ENCODE assay signal across 8 mouse cellular contexts in the genomic region with DNA sequence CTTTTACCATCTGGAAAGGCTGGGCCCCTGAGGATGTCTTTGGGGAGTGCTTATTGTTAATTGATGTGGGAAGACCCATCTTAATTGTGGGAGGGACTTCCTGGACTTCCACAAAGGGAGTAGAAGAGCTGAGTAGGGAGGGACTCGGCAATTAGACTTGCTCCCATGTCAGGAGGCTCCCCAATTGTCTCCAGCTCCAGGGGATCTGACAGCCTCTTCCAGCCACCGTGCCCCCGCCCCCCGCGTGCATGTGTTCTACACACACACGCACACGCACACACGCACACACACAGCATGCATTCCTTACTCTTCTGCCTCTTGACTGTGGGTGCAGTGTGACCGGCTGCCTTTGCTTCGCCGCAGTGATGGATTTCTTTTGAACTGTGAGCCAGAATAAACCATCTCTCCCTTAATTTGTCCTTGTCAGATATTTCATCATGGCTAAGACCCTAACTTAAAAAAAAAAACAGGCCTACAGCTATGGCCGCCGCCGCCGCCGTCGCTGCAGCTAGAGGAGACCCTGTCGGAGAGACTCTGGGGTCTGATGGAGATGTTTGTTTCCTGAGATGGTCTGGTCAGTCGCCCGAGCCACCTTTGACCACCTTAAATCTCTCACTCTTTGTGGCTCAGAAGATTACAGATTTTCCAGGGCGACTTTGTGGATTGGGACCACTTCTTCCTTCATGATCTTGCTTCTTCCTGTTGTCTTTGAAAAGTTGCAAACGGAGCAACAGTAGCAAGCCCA. TPM values are rescaled to one million over a fixed set of nuclear protein-coding genes. Genes with fewer than 3 reads are reported as not detected.
DNase-seq lines count a peak whose midpoint lies in the region; ATAC-seq lines count a peak whose summit lies in the region.

No protein-coding gene starts in this region.

- ATAC-seq in heart, embryonic 14.5 days (ENCODE audit: insufficient number of reproducible peaks, insufficient read depth, low FRiP score, low read depth) = no peak
- no peak for ATAC-seq in limb, embryonic 11.5 days (ENCODE audit: insufficient number of reproducible peaks, low FRiP score, low TSS enrichment, low read depth)
- ATAC-seq in midbrain, embryonic 16.5 days = peak; percentile 57

- WGBS in heart, embryonic 14.5 days = 2% methylated on average over 22 of the region's 22 CpGs
- 5% methylated on average over 22 of the region's 22 CpGs for WGBS in limb, embryonic 11.5 days
- 2% methylated on average over 22 of the region's 22 CpGs for WGBS in midbrain, embryonic 16.5 days

- H3K27ac ChIP-seq in heart, embryonic 14.5 days (replicated peaks in 1 of 2; ENCODE audit: control insufficient read depth in 1 of 2, insufficient read depth in 1 of 2, low read depth in 2 of 2, low read length in 2 of 2) = peak overlapping the region; percentile 13 to 39
- no peak overlapping the region for H3K27ac ChIP-seq in limb, embryonic 11.5 days (replicated peaks; ENCODE audit: low read depth, low read length)
- no peak overlapping the region; the same call in 1 of the 2 replicates for H3K27ac ChIP-seq in midbrain, embryonic 16.5 days (ENCODE audit: low read length)

- H3K9ac ChIP-seq in heart, embryonic 14.5 days (ENCODE audit: low read length) = peak overlapping the region; percentile 62
- peak overlapping the region; percentile 31 for H3K9ac ChIP-seq in limb, embryonic 11.5 days (ENCODE audit: low read length)
- peak overlapping the region; percentile 61 for H3K9ac ChIP-seq in midbrain, embryonic 16.5 days (ENCODE audit: low read depth, low read length)

- H3K9me3 ChIP-seq in heart, embryonic 14.5 days (ENCODE audit: control insufficient read depth, low read length) = no peaks in the 10 kb centered on the region
- no peaks in the 10 kb centered on the region for H3K9me3 ChIP-seq in limb, embryonic 11.5 days (ENCODE audit: control insufficient read depth, low read length)
- H3K9me3 ChIP-seq in midbrain, embryonic 16.5 days (replicated peaks; ENCODE audit: control insufficient read depth, low read length, poor library complexity, severe bottlenecking) = no peaks in the 10 kb centered on the region

- DNase-seq in kidney, adult 9 months = peak; percentile 34
- no peak for DNase-seq in kidney, adult 11 months
- DNase-seq in embryo, embryonic 10 days (ENCODE audit: low spot score) = peak; percentile 42
- DNase-seq in limb, embryonic 11.5 days (ENCODE audit: low spot score) = peak; percentile 57
- DNase-seq in urinary bladder, postnatal 25 days (ENCODE audit: low spot score) = no peak
- DNase-seq in layer of hippocampus, adult 11-12 months (ENCODE audit: low spot score) = no peak

- no peaks in the 10 kb centered on the region for H3K36me3 ChIP-seq in heart, embryonic 14.5 days (ENCODE audit: control insufficient read depth, insufficient read depth, low read length)
- no peaks in the 10 kb centered on the region for H3K36me3 ChIP-seq in limb, embryonic 11.5 days (ENCODE audit: control insufficient read depth, insufficient read depth, low read length)
- H3K36me3 ChIP-seq in midbrain, embryonic 16.5 days (ENCODE audit: control insufficient read depth, insufficient read depth, low read length) = no peaks in the 10 kb centered on the region

- H3K27me3 ChIP-seq in heart, embryonic 14.5 days (ENCODE audit: control insufficient read depth, insufficient read depth, low read length) = no peaks in the 10 kb centered on the region
- H3K27me3 ChIP-seq in limb, embryonic 11.5 days (ENCODE audit: control insufficient read depth, insufficient read depth, low read length) = no peaks in the 10 kb centered on the region
- no peaks in the 10 kb centered on the region for H3K27me3 ChIP-seq in midbrain, embryonic 16.5 days (ENCODE audit: control insufficient read depth, insufficient read depth, low read depth, low read length)

- peak overlapping the region; percentile 68 for H3K4me2 ChIP-seq in heart, embryonic 14.5 days (ENCODE audit: low read length)
- H3K4me2 ChIP-seq in limb, embryonic 11.5 days (ENCODE audit: low read depth, severe bottlenecking) = peak overlapping the region; percentile 55
- peak overlapping the region; percentile 67 for H3K4me2 ChIP-seq in midbrain, embryonic 16.5 days (ENCODE audit: low read length)

- H3K4me1 ChIP-seq in heart, embryonic 14.5 days (ENCODE audit: control insufficient read depth in 2 of 2, insufficient read depth in 2 of 2, low read length in 2 of 2) = peaks cover 0 to 5% of the 10 kb centered on the region in 2 experiments; a peak in 2 of 4 replicates
- no peaks in the 10 kb centered on the region for H3K4me1 ChIP-seq in limb, embryonic 11.5 days (ENCODE audit: control insufficient read depth, insufficient read depth, low read length)
- peaks cover 5% of the 10 kb centered on the region; the same call in 1 of the 2 replicates for H3K4me1 ChIP-seq in midbrain, embryonic 16.5 days (ENCODE audit: control insufficient read depth, insufficient read depth, low read length)

- peak overlapping the region; percentile 44 to 53 for H3K4me3 ChIP-seq in heart, embryonic 14.5 days (ENCODE audit: control insufficient read depth in 1 of 2, insufficient read depth in 1 of 2, low read depth in 1 of 2, low read length in 2 of 2)
- peak overlapping the region; percentile 23 for H3K4me3 ChIP-seq in limb, embryonic 11.5 days (ENCODE audit: low read depth, low read length)
- peak overlapping the region; percentile 31 for H3K4me3 ChIP-seq in midbrain, embryonic 16.5 days (ENCODE audit: low read depth, low read length)

RNA-seq across cellular contexts. Expression of a gene that starts 15.7 kb away (rescaled TPM):
- 67.1 and 71.7 TPM in 2 replicates for polyA plus RNA-seq in heart, embryonic 14.5 days (2014; fragmentation: Nextera tagmentation; extraction: Ambion mirVana)
- polyA plus RNA-seq in limb, embryonic 11.5 days (2014; fragmentation: Nextera tagmentation; extraction: Ambion mirVana) = 80.1 and 86.4 TPM in 2 replicates
- polyA plus RNA-seq in midbrain, embryonic 16.5 days (2015; fragmentation: Nextera tagmentation; extraction: Ambion mirVana) = 42.4 and 45.4 TPM in 2 replicates

Comparison
In these comparisons a context has a peak if more than half of its experiments do, and no peak if none do; other contexts are left out.
1. DNase-seq: peak in kidney, adult 9 months (single experiment), embryo, embryonic 10 days (single experiment) and limb, embryonic 11.5 days (single experiment); none in kidney, adult 11 months (single experiment), urinary bladder, postnatal 25 days (single experiment) and layer of hippocampus, adult 11-12 months (single experiment).
2. H3K27ac ChIP-seq: peak in heart, embryonic 14.5 days (2 of 2); none in limb, embryonic 11.5 days (single experiment) and midbrain, embryonic 16.5 days (single experiment).
3. Peak in every context shown above with its lines, with median percentiles within 50 percentile points of each other: H3K4me2 ChIP-seq, H3K4me3 ChIP-seq and H3K9ac ChIP-seq.